Mouse (Mus musculus) heart, adult 2 months (tissue): ENCODE results near the gene Cideb.

Source experiments
- CTCF ChIP-seq: fragments of 200-600 bp; IDR thresholded peaks from 2 replicates; pipeline ENCODE4 v1.8.1; 2022; ENCODE audit warnings: antibody characterized with exemption, mild to moderate bottlenecking, moderate library complexity
- EP300 ChIP-seq: fragments of 200-500 bp; IDR thresholded peaks from 2 replicates; pipeline ENCODE4 v1.6.1; 2011; ENCODE audit warnings: low read depth, low read length, control low read depth; ENCODE audit not compliant: insufficient read depth

DNA sequence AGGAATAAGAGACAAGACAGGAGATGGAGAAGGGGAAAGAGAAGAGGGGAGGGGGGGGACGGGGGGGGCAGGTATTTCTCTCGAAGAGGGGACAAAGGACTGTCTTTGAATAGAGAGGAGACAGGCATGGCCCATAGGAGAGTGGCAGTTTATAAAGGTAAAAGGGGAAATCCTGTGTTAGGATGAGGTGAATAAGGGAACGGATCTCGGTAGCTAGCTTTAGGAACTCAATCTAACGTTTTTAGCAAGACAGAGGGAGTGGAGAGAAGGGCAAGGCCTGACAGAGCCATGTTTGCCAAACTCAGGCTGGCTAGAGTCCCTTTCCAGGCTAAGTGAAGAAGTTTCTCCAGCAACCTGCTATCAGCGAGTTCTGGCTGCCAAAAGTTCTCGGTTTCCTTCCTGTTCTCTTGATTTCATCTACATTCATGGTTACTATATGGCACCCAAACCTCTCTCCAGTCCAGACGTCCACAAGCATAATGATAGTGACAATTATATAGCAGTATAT is 35.8 kb downstream of the Cideb start:
- TF ChIP-seq CTCF (no peak), EP300 (no peak)
